Mouse (Mus musculus): ENCODE results near the gene Actl11. TPM values are rescaled to one million over a fixed set of nuclear protein-coding genes. Genes with fewer than 3 reads are reported as not detected.

The Actl11 gene
- not detected in 2 replicates for polyA plus RNA-seq (2012; ENCODE audit: low replicate concordance)

DNA sequence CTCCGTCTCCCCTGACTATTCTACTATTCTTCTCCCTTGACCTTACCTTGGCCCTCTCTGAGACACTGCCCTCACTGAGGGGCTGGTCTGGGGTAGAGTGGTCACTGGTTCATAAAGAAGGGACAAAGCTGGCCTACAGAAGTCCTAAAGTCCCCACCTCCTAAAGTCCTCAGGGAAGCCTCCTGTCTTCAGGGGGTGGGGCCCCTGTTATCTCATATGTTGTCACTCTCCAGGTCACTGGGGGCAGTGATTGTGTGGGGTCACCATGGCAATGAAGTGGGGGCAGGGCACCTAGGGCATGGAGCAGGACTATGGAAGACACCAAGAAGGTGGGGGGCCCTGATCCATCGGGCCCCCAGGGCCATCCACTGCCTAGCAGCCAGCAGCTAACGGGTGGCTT, at the start of gene Actl11:
Actl11 (plus strand) TSS at position 301 of the 400 bp plus-strand sequence.

DNA sequence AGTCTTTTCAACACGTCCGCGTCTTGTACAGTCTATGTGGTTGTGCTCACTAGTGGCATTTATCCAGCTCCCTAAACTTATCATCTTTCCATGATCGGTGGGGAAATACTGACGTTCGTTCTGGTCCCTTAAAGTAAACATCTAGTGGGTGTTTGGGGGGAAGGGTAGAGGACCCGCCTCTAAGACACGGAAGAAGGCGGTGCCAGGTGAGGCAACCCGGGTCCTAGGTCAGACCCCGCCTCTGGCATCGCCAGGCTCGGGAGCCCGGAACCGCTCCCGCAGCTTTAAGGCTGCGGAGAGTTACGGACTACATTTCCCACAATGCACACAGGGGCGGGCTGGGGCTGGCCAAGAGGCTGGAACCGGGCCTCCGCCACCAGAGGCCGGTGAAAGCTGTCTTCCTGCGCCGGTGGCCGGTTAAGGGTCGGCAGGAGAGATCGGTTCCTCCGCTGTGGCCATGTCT, 40.4 kb upstream of the Actl11 start, which contains the start of gene Mon1a:
Mon1a (plus strand) TSS at position 348 of the 463 bp plus-strand sequence.

DNA sequence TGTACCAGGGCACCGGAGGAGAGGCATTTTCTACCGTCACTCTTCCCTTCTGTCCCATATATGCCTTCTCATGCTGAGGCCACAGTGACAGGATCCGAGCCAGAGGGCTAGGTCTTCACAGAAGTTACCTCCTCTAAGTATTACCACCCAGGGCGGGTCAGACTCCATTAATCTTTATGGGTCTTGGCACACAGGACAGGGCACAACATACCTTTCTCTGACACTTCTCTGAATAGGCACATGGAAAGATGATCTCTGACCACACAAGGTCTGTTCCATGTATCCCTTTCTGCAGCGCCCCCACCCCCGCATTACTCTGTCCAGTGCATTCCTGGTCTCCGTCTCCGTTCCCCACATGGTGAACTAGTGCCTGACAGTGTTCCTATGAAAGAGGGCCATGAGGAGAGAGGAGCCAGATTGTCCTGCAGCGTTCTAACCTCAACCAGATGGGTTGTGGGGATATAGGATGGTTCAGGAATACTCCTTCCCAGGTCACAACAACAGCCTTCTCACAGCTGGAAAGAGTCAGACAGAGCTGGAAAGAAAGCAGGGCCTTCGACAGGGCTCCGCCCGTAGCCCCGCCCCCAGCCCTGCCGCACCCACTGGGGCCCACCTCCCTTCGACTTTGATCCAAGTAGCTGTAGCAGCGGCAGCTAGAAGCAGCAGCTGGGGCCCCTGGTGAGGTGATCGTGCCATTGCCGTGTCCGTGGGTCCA, 21.9 kb upstream of the Actl11 start, which contains the start of gene Mst1r:
Mst1r (plus strand) TSS at position 622 of the 715 bp plus-strand sequence.

DNA sequence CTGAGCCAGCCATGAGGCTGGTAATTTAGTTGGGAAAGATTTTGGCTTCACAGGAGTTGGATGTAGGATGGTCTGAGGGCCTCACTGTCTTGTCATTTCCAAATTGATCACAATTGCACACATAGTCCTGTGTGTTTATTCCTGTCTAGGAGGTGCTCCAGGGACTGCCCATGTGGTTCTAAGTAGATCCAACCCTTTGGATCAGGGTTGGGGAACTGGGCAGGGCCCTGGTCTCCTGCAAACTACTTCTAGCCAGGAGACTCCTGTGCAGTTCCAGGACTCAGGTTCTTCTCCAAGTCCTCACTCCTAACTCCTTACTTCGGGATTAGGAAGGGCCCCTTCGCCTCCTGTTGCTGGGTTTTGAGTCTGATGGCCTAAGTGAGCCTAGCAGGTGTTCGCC, 7.1 kb downstream of the Actl11 start, which contains the start of gene Camkv:
Camkv (plus strand) TSS at position 301 of the 400 bp plus-strand sequence.

DNA sequence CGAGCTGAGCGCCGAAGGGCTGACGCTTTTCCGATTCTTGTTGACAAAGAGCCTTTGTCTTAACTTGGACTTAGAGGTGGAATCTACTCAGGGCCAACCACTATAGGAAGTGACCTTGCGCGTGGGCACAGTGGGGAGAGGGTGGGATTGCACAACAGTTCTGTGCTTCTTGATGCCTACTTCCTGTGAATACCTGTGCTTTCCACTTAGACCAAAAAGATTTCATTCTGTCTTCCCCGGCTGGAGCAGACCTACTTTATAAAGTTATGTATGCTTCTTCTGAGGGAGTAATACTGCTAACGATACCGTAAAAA, 21.6 kb downstream of the Actl11 start, which contains the start of gene Traip:
Traip (plus strand) TSS at position 215 of the 314 bp plus-strand sequence.

DNA sequence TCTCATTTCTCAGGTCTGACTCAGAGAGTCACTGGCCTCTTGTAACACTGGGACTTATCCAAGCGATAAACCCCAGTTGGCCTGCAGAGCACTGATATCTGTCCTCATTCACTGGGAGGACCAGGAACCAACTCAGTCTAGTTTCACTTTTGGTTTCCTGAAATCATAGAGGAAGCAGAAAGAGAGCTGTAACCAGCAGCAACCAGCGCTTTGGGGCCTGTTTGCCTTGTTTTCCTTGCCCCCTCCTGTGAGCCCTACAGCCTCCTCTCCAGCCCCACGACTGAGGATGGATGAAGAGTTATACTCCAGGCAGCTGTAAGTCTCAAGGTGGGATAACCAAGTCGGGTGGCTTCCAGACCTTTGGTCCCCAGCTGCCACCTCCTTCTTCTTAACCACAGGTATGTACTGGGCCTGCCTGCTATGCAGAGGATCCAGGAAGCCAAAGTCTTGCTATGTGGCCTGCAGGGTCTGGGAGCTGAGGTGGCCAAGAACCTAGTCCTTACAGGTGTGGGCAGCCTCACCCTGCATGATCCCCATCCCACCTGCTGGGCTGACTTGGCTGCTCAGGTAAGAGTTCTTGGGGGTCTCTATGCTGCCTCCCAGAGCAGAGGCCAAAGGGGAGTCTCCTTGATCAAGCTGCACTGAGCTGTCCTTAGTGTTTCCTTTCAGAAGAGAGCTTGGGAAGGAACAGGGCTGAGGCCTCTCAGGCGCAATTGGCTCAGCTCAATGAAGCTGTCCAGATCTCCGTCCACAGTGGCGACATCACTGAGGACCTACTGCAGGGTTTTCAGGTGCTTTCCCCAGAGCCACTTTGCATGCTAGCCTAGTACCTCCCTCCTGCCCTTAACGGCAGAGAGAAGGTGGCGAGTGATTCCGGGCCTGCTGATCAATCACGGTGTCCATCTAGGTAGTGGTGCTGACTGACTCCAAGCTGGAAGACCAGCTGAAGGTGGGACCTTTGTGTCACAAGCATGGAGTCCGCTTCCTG, 47.4 kb downstream of the Actl11 start, which contains the start of gene Uba7:
Uba7 (plus strand) TSS at position 107 of the 988 bp plus-strand sequence.

Other genes starting within 250 kb of the Actl11 start
- gene Gnat1, start 248.8 kb upstream of the Actl11 start, polyA plus RNA-seq (2012; ENCODE audit: low replicate concordance), result not detected in 2 replicates
- gene Sema3f, start 218.0 kb upstream of the Actl11 start, polyA plus RNA-seq (2012; ENCODE audit: low replicate concordance), result 7.2 and 12.4 TPM in 2 replicates
- gene Rbm5, start 157.5 kb upstream of the Actl11 start, polyA plus RNA-seq (2012; ENCODE audit: low replicate concordance), result 23.3 and 38.8 TPM in 2 replicates
- gene Rbm6, start 55.2 kb upstream of the Actl11 start, polyA plus RNA-seq (2012; ENCODE audit: low replicate concordance), result 10.8 and 14.4 TPM in 2 replicates
- 14.0 and 30.7 TPM in 2 replicates for gene Mon1a, start 40.3 kb upstream of the Actl11 start, polyA plus RNA-seq (2012; ENCODE audit: low replicate concordance)
- gene Mst1r, start 21.6 kb upstream of the Actl11 start, polyA plus RNA-seq (2012; ENCODE audit: low replicate concordance), result 11.4 and 21.0 TPM in 2 replicates
- not detected in 2 replicates for gene Camkv, start 7.2 kb downstream of the Actl11 start, polyA plus RNA-seq (2012; ENCODE audit: low replicate concordance)
- 2.7 and 6.5 TPM in 2 replicates for gene Traip, start 21.7 kb downstream of the Actl11 start, polyA plus RNA-seq (2012; ENCODE audit: low replicate concordance)
- 76.8 and 118 TPM in 2 replicates for gene Uba7, start 47.0 kb downstream of the Actl11 start, polyA plus RNA-seq (2012; ENCODE audit: low replicate concordance)
- 0.18 and 0.74 TPM in 2 replicates for gene Gm20661, start 54.6 kb downstream of the Actl11 start, polyA plus RNA-seq (2012; ENCODE audit: low replicate concordance)
- gene Inka1, start 57.4 kb downstream of the Actl11 start, polyA plus RNA-seq (2012; ENCODE audit: low replicate concordance), result 50.5 and 70.3 TPM in 2 replicates
- gene Cdhr4, start 64.0 kb downstream of the Actl11 start, polyA plus RNA-seq (2012; ENCODE audit: low replicate concordance), result 2.4 and 4.9 TPM in 2 replicates
- 0.19 and 0.35 TPM in 2 replicates for gene Gm20662, start 67.9 kb downstream of the Actl11 start, polyA plus RNA-seq (2012; ENCODE audit: low replicate concordance)
- 72.3 and 72.6 TPM in 2 replicates for gene Ip6k1, start 74.0 kb downstream of the Actl11 start, polyA plus RNA-seq (2012; ENCODE audit: low replicate concordance)
- 2.6 and 31.6 TPM in 2 replicates for gene Gmppb, start 120.8 kb downstream of the Actl11 start, polyA plus RNA-seq (2012; ENCODE audit: low replicate concordance)
- gene Amigo3, start 124.7 kb downstream of the Actl11 start, polyA plus RNA-seq (2012; ENCODE audit: low replicate concordance), result 0.14 and 1.2 TPM in 2 replicates
- gene Mst1, start 152.0 kb downstream of the Actl11 start, polyA plus RNA-seq (2012; ENCODE audit: low replicate concordance), result 8.1 and 8.2 TPM in 2 replicates
- gene Rnf123, start 154.9 kb downstream of the Actl11 start, polyA plus RNA-seq (2012; ENCODE audit: low replicate concordance), result 173 and 722 TPM in 2 replicates
- gene Apeh, start 166.1 kb downstream of the Actl11 start, polyA plus RNA-seq (2012; ENCODE audit: low replicate concordance), result 69.6 and 170 TPM in 2 replicates